Mouse (Mus musculus): ENCODE measurements around the gene Gm20721.

- TF ChIP-seq HCFC1 (IDR thresholded peaks at IDR 0.05; ENCODE audit: low read depth, low read length): no peak
- no peak for TF ChIP-seq CTCF (conservative IDR thresholded peaks at IDR 0.05 in 1 of 2, IDR thresholded peaks at IDR 0.05 in 1 of 2; ENCODE audit: low read depth in 2 of 2, low read length in 2 of 2)
- TF ChIP-seq RAD21 (IDR thresholded peaks at IDR 0.05; ENCODE audit: low read depth, low read length): no peak
Measured at GRCm38 (mm10) chr2:174343566-174343965, 2.9 kb downstream of the Gm20721 start.
